Mouse (Mus musculus): ENCODE measurements around the gene Cdc20b. TPM values are rescaled to one million over a fixed set of nuclear protein-coding genes. Genes with fewer than 3 reads are reported as not detected.

Cdc20b gene
- polyA plus RNA-seq, 1 experiment from 2014 or later: not detected

- no peak for ATAC-seq (replicated peaks; ENCODE audit: low FRiP score, low read depth)
- Histone ChIP-seq H3K4me2 (ENCODE audit: low read length) (no peak overlapping the region), H3K27ac (no peak overlapping the region), H3K27me3 (ENCODE audit: insufficient read depth, low read length) (0 out of 2 replicates have a peak, but pooled peaks cover 3% of the 10 kb centered on the region), H3K9ac (ENCODE audit: low read depth, low read length) (no peak overlapping the region), H3K36me3 (ENCODE audit: insufficient read depth, low read length) (no peaks in the 10 kb centered on the region), H3K9me3 (replicated peaks; ENCODE audit: low read length) (no peaks in the 10 kb centered on the region), H3K4me3 (replicated peaks; ENCODE audit: low read depth, low read length) (no peak overlapping the region), H3K4me1 (replicated peaks; ENCODE audit: insufficient read depth, low read length) (no peaks in the 10 kb centered on the region)
- 68% methylated on average over 8 of the region's 8 CpGs for WGBS
- no peak for TF ChIP-seq CTCF (IDR thresholded peaks at IDR 0.05; ENCODE audit: low read depth)
- no peak for DNase-seq (ENCODE audit: low spot score)
Observed at GRCm38 (mm10) chr13:113022467-113022866, 12.4 kb upstream of the Cdc20b start.

DNA sequence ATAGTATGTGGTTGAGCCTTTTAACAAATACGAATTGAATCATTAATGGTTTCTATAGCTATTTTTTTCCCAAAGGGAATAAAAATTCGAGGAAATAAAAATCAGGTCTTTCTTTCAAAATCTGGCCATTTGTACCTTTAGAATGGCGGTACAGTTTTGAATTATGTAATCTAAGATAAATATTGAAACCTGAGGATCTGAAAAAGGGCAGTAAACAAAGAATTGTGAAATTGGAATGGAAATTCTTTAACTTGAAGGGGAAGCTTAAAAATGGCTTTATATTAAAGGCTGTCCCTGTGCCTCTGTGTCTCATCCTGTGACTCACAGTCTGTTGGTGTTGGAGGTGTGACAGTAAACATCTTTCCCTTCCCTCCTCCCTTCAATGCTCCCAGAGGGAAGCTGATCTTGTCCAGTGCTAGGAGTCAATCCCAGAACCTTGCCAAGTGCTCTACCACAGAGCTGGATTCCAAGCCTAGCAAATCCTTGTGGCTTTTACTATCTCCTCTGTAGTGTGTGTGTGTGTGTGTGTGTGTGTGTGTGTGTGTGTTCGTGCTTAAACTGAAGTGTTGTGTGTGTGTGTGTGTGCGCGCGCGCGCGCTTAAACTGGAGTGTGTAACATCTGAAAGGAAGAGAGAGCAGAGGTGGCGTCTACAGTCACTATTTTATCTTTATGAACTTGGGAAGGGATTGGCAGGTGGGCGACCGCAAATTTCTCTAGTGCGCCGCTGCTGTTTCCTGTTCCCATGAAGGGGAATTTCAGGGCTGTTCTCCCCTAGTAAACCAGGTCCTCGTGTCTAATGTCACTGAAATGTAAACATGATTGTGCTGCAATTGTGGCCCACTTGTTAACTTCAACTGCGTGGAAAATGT, 11.4 kb upstream of the Cdc20b start:
- TF ChIP-seq CTCF (IDR thresholded peaks at IDR 0.05; ENCODE audit: low read depth): no peak
- no peak overlapping the region for H3K4me3 ChIP-seq (replicated peaks; ENCODE audit: low read depth, low read length)
- H3K4me2 ChIP-seq (ENCODE audit: low read length): no peak overlapping the region
- ATAC-seq (replicated peaks; ENCODE audit: low FRiP score, low read depth) (no peak), DNase-seq (ENCODE audit: low spot score) (peak; percentile 34)
- H3K9me3 ChIP-seq (replicated peaks; ENCODE audit: low read length): no peaks in the 10 kb centered on the region
- H3K4me1 ChIP-seq (replicated peaks; ENCODE audit: insufficient read depth, low read length): no peaks in the 10 kb centered on the region
- H3K36me3 ChIP-seq (ENCODE audit: insufficient read depth, low read length): no peaks in the 10 kb centered on the region
- 0 out of 2 replicates have a peak, but pooled peaks cover 3% of the 10 kb centered on the region for H3K27me3 ChIP-seq (ENCODE audit: insufficient read depth, low read length)
- H3K9ac ChIP-seq (ENCODE audit: low read depth, low read length): no peak overlapping the region
- no peak overlapping the region for H3K27ac ChIP-seq
- 45% methylated on average over 17 of the region's 17 CpGs for WGBS

- DNase-seq (ENCODE audit: low spot score) (no peak), ATAC-seq (replicated peaks; ENCODE audit: low FRiP score, low read depth) (no peak)
- no peaks in the 10 kb centered on the region for H3K36me3 ChIP-seq (ENCODE audit: insufficient read depth, low read length)
- no peak overlapping the region for H3K27ac ChIP-seq
- H3K9ac ChIP-seq (ENCODE audit: low read depth, low read length): no peak overlapping the region
- no peaks in the 10 kb centered on the region for H3K9me3 ChIP-seq (replicated peaks; ENCODE audit: low read length)
- H3K4me3 ChIP-seq (replicated peaks; ENCODE audit: low read depth, low read length): peak overlapping the region; percentile 46; the same call in 1 of the 2 replicates
- WGBS: 2% methylated on average over 7 of the region's 7 CpGs
- TF ChIP-seq CTCF (IDR thresholded peaks at IDR 0.05; ENCODE audit: low read depth): no peak
- H3K4me1 ChIP-seq (replicated peaks; ENCODE audit: insufficient read depth, low read length): 0 out of 2 replicates have a peak, but pooled peaks cover 3% of the 10 kb centered on the region
- H3K27me3 ChIP-seq (ENCODE audit: insufficient read depth, low read length): peaks cover 19% of the 10 kb centered on the region
- peak overlapping the region; percentile 97 for H3K4me2 ChIP-seq (ENCODE audit: low read length)
Observed at GRCm38 (mm10) chr13:113031351-113031750, 3.6 kb upstream of the Cdc20b start.

- Histone ChIP-seq H3K9ac (ENCODE audit: low read depth, low read length) (peak overlapping the region; percentile 41; the same call in 1 of the 2 replicates), H3K4me3 (replicated peaks; ENCODE audit: low read depth, low read length) (peak overlapping the region; percentile 46), H3K9me3 (replicated peaks; ENCODE audit: low read length) (no peaks in the 10 kb centered on the region), H3K27me3 (ENCODE audit: insufficient read depth, low read length) (peaks cover 17% of the 10 kb centered on the region), H3K4me2 (ENCODE audit: low read length) (peak overlapping the region; percentile 97), H3K36me3 (ENCODE audit: insufficient read depth, low read length) (no peaks in the 10 kb centered on the region), H3K27ac (no peak overlapping the region), H3K4me1 (replicated peaks; ENCODE audit: insufficient read depth, low read length) (0 out of 2 replicates have a peak, but pooled peaks cover 3% of the 10 kb centered on the region)
- under 1% methylated on average over 40 of the region's 40 CpGs for WGBS
- peak; percentile 65 for DNase-seq (ENCODE audit: low spot score)
- peak; percentile 61; the same call in 1 of the 2 replicates for ATAC-seq (replicated peaks; ENCODE audit: low FRiP score, low read depth)
- TF ChIP-seq CTCF (IDR thresholded peaks at IDR 0.05; ENCODE audit: low read depth): no peak
Observed at GRCm38 (mm10) chr13:113031792-113032571, 2.9 kb upstream of the Cdc20b start.

DNA sequence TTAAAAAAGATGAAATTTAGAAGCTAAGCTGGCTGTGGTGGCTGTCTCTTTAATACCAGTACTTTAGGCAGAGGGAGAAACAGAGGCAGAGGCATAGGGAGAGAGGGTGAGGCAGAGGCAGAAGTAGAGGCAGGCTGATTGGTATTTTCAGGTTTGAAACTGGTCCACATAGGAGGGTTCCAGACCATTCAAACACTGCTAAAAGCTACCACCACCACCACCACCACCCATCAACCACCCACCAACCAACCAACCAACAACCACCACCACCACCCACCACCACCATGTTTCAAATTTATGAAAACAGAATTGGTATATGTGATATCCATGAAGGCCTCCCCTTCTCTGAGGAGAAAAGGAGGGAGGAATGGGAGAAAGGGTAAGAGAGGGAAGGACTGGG, 2.1 kb upstream of the Cdc20b start:
- H3K36me3 ChIP-seq (ENCODE audit: insufficient read depth, low read length): no peaks in the 10 kb centered on the region
- H3K4me3 ChIP-seq (replicated peaks; ENCODE audit: low read depth, low read length): no peak overlapping the region
- 0 out of 2 replicates have a peak, but pooled peaks cover 3% of the 10 kb centered on the region for H3K4me1 ChIP-seq (replicated peaks; ENCODE audit: insufficient read depth, low read length)
- peaks cover 17% of the 10 kb centered on the region for H3K27me3 ChIP-seq (ENCODE audit: insufficient read depth, low read length)
- no peak for DNase-seq (ENCODE audit: low spot score)
- H3K9me3 ChIP-seq (replicated peaks; ENCODE audit: low read length): no peaks in the 10 kb centered on the region
- no peak overlapping the region for H3K4me2 ChIP-seq (ENCODE audit: low read length)
- TF ChIP-seq CTCF (IDR thresholded peaks at IDR 0.05; ENCODE audit: low read depth): no peak
- H3K9ac ChIP-seq (ENCODE audit: low read depth, low read length): no peak overlapping the region
- no peak overlapping the region for H3K27ac ChIP-seq
- ATAC-seq (replicated peaks; ENCODE audit: low FRiP score, low read depth): no peak

GRCm38 (mm10) chr13:113034271-113034886, 532 bp upstream of the Cdc20b start:
- Histone ChIP-seq H3K4me3 (replicated peaks; ENCODE audit: low read depth, low read length) (peak overlapping the region; percentile 41), H3K9me3 (replicated peaks; ENCODE audit: low read length) (no peaks in the 10 kb centered on the region), H3K4me1 (replicated peaks; ENCODE audit: insufficient read depth, low read length) (0 out of 2 replicates have a peak, but pooled peaks cover 3% of the 10 kb centered on the region), H3K27ac (no peak overlapping the region), H3K4me2 (ENCODE audit: low read length) (peak overlapping the region; percentile 64), H3K9ac (ENCODE audit: low read depth, low read length) (no peak overlapping the region), H3K36me3 (ENCODE audit: insufficient read depth, low read length) (no peaks in the 10 kb centered on the region), H3K27me3 (ENCODE audit: insufficient read depth, low read length) (peaks cover 17% of the 10 kb centered on the region)
- DNase-seq (ENCODE audit: low spot score) (peak; percentile 38), ATAC-seq (replicated peaks; ENCODE audit: low FRiP score, low read depth) (no peak)
- no peak for TF ChIP-seq CTCF (IDR thresholded peaks at IDR 0.05; ENCODE audit: low read depth)
- WGBS: 3% methylated on average over 11 of the region's 11 CpGs

Data from kidney, postnatal 0 days (tissue).